Mouse (Mus musculus) myocyte (in vitro differentiated cells): ENCODE measurements around the gene Daglb.

Experiments
- CEBPB ChIP-seq: IDR thresholded peaks from 2 replicates; pipeline ENCODE4 v1.6.1; 2011; ENCODE audit warnings: mild to moderate bottlenecking, moderate library complexity; ENCODE audit not compliant: poor library complexity, insufficient read depth, severe bottlenecking
- MAX ChIP-seq: IDR thresholded peaks from one replicate; pipeline ENCODE4 v1.6.1; 2011; ENCODE audit warnings: low read depth, mild to moderate bottlenecking, control low read depth
- MYOD1 ChIP-seq, 3 experiments: IDR thresholded peaks; one replicate each; pipeline ENCODE4 v1.6.1; 2011; ENCODE audit warnings: control low read depth in 2 of 3, low read depth in 2 of 3, mild to moderate bottlenecking in 2 of 3, moderate library complexity in 1 of 3; ENCODE audit not compliant: insufficient read length in 2 of 3, control insufficient read depth in 1 of 3
- POLR2A ChIP-seq: IDR thresholded peaks from one replicate; pipeline ENCODE4 v1.6.1; 2011; ENCODE audit warnings: low read depth, mild to moderate bottlenecking, control low read depth, moderate library complexity; ENCODE audit not compliant: insufficient read length
- REST ChIP-seq: IDR thresholded peaks from one replicate; pipeline ENCODE4 v1.6.1; 2011; ENCODE audit warnings: mild to moderate bottlenecking, control low read depth, moderate library complexity; ENCODE audit not compliant: insufficient read depth, insufficient read length
- SRF ChIP-seq: IDR thresholded peaks from one replicate; pipeline ENCODE4 v1.6.1; 2011; ENCODE audit warnings: low read depth; ENCODE audit not compliant: control insufficient read depth, insufficient read length
- TCF12 ChIP-seq: IDR thresholded peaks from one replicate; pipeline ENCODE4 v1.6.1; 2011; ENCODE audit warnings: mild to moderate bottlenecking, control low read depth; ENCODE audit not compliant: poor library complexity, insufficient read depth, severe bottlenecking
- TCF3 ChIP-seq: IDR thresholded peaks from one replicate; pipeline ENCODE4 v1.6.1; 2011; ENCODE audit warnings: low read depth, control low read depth; ENCODE audit not compliant: insufficient read length
- USF1 ChIP-seq: IDR thresholded peaks from one replicate; pipeline ENCODE4 v1.6.1; 2011; ENCODE audit warnings: low read depth, mild to moderate bottlenecking, control low read depth, moderate library complexity

GRCm38 (mm10) chr5:143505056-143505455, 40.7 kb downstream of the Daglb start:
- no peak for TF ChIP-seq POLR2A
- no peak for TF ChIP-seq CEBPB
- TF ChIP-seq TCF3 = no peak
- TF ChIP-seq REST = no peak
- no peak for TF ChIP-seq USF1
- no peak for TF ChIP-seq TCF12
- no peak for TF ChIP-seq SRF
- no peak for TF ChIP-seq MYOD1 (IDR thresholded peaks at IDR 0.05; ENCODE audit: control insufficient read depth in 1 of 3, insufficient read length in 2 of 3, low read depth in 2 of 3)
- TF ChIP-seq MAX = no peak
